Mouse (Mus musculus): ENCODE results near the gene Ube2a.
"Not testable (repeated sequence)": the region's sequence is repeated elsewhere in the genome, so short reads cannot be mapped to it uniquely, and the experiment has no call there.

Gene Ube2a

GRCm38 (mm10) chrX:36873765-36874164 is at the start of gene Ube2a, which contains the start of gene C330007P06Rik:
Ube2a (plus strand) TSS chrX:36873900.
C330007P06Rik (minus strand) TSS chrX:36874111.
- no peak for DNase-seq (ENCODE audit: low read depth, low spot score)

GRCm38 (mm10) chrX:36823932-36824711 is 49.6 kb upstream of the Ube2a start:
- no peak for DNase-seq (ENCODE audit: low read depth, low spot score)

- no peak for DNase-seq (ENCODE audit: low read depth, low spot score)
Observed at GRCm38 (mm10) chrX:36825032-36825431, 48.7 kb upstream of the Ube2a start.

- DNase-seq (ENCODE audit: low read depth, low spot score) = no peak
Observed at GRCm38 (mm10) chrX:36826873-36827272, 46.8 kb upstream of the Ube2a start.

GRCm38 (mm10) chrX:36830271-36830670 is 43.4 kb upstream of the Ube2a start:
- DNase-seq (ENCODE audit: low read depth, low spot score) = no peak

- DNase-seq (ENCODE audit: low read depth, low spot score) = no peak
Observed at GRCm38 (mm10) chrX:36831632-36832031, 42.1 kb upstream of the Ube2a start.

GRCm38 (mm10) chrX:36833397-36834084 is 40.2 kb upstream of the Ube2a start:
- peak; percentile 36 for DNase-seq (ENCODE audit: low read depth, low spot score)

GRCm38 (mm10) chrX:36837069-36837676 is 36.5 kb upstream of the Ube2a start:
- no peak for DNase-seq (ENCODE audit: low read depth, low spot score)

GRCm38 (mm10) chrX:36839391-36839790 is 34.3 kb upstream of the Ube2a start:
- DNase-seq (ENCODE audit: low read depth, low spot score) = no peak

- DNase-seq (ENCODE audit: low read depth, low spot score) = no peak
Observed at GRCm38 (mm10) chrX:36841698-36842097, 32.0 kb upstream of the Ube2a start.

- DNase-seq (ENCODE audit: low read depth, low spot score) = no peak
Observed at GRCm38 (mm10) chrX:36843346-36843990, 30.2 kb upstream of the Ube2a start.

- DNase-seq (ENCODE audit: low read depth, low spot score) = no peak
Observed at GRCm38 (mm10) chrX:36847152-36847551, 26.5 kb upstream of the Ube2a start.

GRCm38 (mm10) chrX:36852631-36853030 is 21.1 kb upstream of the Ube2a start:
- no peak for DNase-seq (ENCODE audit: low read depth, low spot score)

- peak; percentile 67 for DNase-seq (ENCODE audit: low read depth, low spot score)
Observed at GRCm38 (mm10) chrX:36863766-36864608, 9.7 kb upstream of the Ube2a start.

- no peak for DNase-seq (ENCODE audit: low read depth, low spot score)
Observed at GRCm38 (mm10) chrX:36864609-36865328, 8.9 kb upstream of the Ube2a start.

- no peak for DNase-seq (ENCODE audit: low read depth, low spot score)
Observed at GRCm38 (mm10) chrX:36870372-36870771, 3.3 kb upstream of the Ube2a start.

- peak; percentile 76 for DNase-seq (ENCODE audit: low read depth, low spot score)
Observed at GRCm38 (mm10) chrX:36874178-36874696, 537 bp downstream of the Ube2a start.

GRCm38 (mm10) chrX:36874704-36875128 is 1.0 kb downstream of the Ube2a start:
- no peak for DNase-seq (ENCODE audit: low read depth, low spot score)

- no peak for DNase-seq (ENCODE audit: low read depth, low spot score)
Observed at GRCm38 (mm10) chrX:36884719-36885118, 11.0 kb downstream of the Ube2a start.

GRCm38 (mm10) chrX:36898931-36899330 is 25.2 kb downstream of the Ube2a start:
- DNase-seq (ENCODE audit: low read depth, low spot score) = not testable (repeated sequence)
